Mouse (Mus musculus): Measurements from ENCODE around the gene Rpgrip1. TPM values are rescaled to one million over a fixed set of nuclear protein-coding genes. Genes with fewer than 3 reads are reported as not detected.

Gene Rpgrip1
- total RNA-seq, 1 experiment from 2014 or later = 18.8 TPM

DNA sequence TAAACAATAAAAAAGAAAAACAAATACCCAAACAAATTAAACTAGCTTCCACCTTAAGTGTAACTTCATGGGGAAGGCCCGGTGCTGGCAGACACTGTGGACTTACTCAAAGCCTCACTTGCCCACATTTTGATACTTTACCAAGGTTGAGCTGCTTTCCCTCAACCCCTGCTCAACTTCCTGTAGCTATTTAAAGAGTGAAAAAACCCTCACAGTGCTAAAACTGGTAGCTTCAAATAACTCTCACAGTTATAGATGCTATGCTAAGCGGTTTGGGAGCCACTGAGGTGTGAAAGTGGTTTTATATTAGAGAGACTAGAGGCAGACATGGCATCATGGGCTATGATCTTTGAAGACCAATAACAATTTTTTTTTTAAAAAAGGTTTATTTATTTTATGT is 56.1 kb downstream of the Rpgrip1 start:
- no peak for ATAC-seq (replicated peaks in 1 of 2; ENCODE audit: insufficient read depth in 1 of 2, low FRiP score in 2 of 2, low TSS enrichment in 1 of 2, low read depth in 1 of 2, poor library complexity in 2 of 2, severe bottlenecking in 2 of 2)

DNA sequence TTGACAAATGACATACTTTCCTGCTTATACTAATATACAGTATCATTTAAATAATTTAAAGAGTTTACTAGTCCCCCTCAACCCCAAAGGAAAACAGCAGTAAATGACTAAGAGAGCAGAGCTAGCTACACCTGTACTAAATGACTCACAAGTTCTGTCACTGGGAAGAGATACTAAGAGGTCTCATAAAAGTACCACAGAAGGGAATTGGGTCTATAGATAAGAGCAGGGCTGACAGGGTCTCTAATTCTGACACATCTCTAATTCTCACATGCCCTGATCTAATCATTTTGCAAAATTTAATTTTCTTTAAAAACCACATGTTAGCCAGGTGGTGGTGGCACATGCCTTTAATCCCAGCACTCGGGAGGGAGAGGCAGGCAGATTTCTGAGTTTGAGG is 78.3 kb downstream of the Rpgrip1 start:
- no peak for ATAC-seq (replicated peaks in 1 of 2; ENCODE audit: insufficient read depth in 1 of 2, low FRiP score in 2 of 2, low TSS enrichment in 1 of 2, low read depth in 1 of 2, poor library complexity in 2 of 2, severe bottlenecking in 2 of 2)

DNA sequence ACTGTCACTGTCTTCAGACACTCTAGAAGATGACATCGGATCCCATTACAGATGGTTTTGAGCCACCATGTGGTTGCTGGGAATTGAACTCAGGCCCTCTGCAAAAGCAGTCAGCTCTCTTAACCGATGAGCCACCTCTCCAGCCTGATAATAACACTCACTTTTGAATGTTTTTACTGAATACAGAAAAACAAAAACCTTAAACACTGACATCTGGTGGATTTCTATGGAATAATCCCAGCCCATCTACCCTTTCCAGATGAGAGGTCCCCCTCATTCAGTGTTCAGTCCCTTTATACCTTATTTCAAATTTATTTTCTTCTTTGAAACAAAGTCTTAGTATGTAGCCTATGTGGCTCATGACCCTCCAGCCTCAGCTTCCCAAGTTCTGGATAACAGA is 79.0 kb downstream of the Rpgrip1 start:
- no peak for ATAC-seq (replicated peaks in 1 of 2; ENCODE audit: insufficient read depth in 1 of 2, low FRiP score in 2 of 2, low TSS enrichment in 1 of 2, low read depth in 1 of 2, poor library complexity in 2 of 2, severe bottlenecking in 2 of 2)

DNA sequence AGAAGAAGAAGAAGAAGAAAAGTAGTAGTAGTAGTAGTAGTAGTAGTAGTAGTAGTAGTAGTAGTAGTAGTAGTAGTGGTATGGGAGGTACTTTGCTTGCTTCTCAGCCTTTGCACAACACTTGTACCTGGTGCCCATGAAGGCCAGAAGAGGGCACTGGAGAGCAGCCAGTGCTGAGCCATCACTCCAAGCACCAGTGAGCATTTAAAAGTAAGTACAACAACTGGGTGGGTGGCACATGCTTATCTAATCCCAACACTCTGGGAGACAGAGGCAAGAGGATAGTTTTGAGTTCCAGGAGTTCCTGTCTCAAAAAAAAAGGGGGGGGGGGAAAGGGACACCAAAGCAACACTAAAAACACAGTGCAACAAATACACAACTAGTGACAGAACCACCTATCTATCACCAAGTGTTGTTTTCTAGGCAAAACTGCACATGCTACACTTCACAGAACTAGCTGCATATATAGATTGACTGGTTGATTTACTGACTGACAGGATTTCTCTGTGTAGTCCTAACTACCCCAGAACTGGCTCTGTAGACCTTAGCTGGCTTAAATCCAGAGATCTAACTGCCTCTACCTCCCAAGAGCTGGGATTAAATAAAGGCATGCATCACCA is 80.3 kb downstream of the Rpgrip1 start:
- ATAC-seq (replicated peaks in 1 of 2; ENCODE audit: insufficient read depth in 1 of 2, low FRiP score in 2 of 2, low TSS enrichment in 1 of 2, low read depth in 1 of 2, poor library complexity in 2 of 2, severe bottlenecking in 2 of 2) = peak; percentile 81 to 82

DNA sequence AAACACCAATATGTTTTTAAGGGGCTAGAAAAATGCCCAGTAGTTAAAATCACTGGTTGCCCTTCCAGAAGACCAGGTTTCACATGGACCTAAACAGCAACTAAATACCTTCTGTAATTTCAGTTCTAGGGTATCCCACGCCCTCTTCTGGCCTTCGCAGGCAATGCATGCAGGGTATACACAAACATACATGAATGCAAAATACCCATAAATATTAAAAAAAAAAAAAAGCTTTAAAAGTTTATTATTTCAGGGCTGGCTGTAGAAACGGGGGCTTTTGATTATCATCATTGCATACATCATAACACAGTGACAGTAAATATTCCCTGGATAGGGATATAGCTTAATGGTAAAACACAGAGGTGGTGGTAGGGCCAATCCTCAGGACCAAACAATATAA is 85.2 kb downstream of the Rpgrip1 start:
- no peak for ATAC-seq (replicated peaks in 1 of 2; ENCODE audit: insufficient read depth in 1 of 2, low FRiP score in 2 of 2, low TSS enrichment in 1 of 2, low read depth in 1 of 2, poor library complexity in 2 of 2, severe bottlenecking in 2 of 2)

DNA sequence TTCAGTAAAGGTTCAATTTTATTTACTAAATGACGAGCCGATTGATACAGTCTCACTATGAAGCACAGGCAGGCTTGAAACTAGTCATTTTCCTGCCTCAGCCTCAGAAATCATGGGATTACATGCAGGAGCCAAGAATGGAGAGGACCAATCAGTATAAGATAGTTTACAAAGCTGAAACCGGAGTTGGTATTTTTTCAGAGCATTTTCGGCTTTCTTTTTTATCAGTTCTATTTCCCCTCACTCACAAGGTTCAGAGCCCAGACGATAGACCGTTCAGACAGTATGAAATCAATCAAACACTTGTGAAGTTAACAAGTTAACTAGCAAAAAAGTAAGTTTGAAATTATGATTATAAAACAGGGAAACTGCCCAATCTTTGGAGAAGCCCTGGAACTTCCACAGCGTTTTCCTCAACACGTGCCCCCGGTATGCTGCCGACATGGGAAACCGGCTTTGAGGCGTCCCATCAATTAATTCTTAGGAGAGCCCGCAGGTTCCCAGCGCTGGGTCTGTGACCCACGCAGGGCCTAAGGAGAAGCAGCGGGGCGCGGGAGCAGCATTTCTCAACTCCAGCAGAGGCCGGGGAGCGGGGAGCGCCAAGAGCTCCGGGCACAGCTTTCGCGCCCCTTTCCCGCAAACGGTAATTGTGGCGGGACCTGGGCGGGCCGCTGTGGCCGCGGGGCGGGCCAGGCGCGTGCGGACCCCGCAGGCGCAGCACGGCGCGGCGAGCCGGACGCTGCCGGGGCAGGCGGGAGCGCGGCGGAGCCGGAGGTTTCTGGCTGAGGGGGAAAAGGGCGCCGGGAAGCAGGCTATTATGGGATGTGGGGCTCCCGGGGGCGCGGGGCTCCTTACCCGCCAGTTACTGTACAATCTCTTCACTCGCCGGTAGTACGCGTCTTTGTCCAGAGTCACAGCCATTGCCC is 86.0 kb downstream of the Rpgrip1 start:
- no peak for ATAC-seq (replicated peaks in 1 of 2; ENCODE audit: insufficient read depth in 1 of 2, low FRiP score in 2 of 2, low TSS enrichment in 1 of 2, low read depth in 1 of 2, poor library complexity in 2 of 2, severe bottlenecking in 2 of 2)

DNA sequence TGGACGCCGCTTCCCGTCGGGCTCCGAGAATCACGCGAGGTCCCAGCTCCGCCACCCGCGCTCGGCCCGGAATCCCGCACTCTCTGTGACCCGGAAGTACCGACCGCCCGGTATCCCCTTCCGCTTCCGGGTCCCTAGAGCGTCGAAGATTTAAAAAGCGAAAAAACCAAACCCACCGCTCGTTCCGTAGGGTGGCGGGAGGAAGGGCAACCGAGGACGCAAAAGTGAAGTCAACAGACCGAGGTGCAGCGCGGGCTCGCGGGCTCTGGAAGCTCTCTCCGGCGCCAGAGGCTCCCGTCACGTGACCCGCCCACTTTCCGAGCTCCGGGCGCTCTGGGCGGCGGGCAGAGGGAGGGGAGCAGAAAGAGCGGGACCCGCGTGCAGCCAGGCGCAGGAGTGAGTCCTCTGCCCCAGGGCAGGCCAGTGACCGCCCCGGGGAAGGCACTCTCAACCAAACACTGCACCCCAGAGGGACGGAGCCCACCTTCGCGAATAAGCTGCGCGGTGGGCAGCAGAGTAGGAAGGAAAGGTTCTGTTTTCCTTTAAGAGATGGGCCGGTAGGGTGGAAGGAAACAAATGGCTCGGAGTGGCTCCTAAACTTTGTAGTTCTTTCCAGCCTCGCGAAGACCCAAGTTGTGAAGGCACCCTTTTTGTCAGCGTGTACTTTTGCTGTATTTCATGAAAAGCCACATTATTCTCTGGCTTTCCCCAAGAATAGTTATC is 86.8 kb downstream of the Rpgrip1 start, which contains the start of gene Supt16:
Gene Supt16, minus strand, starts transcription at position 261 of the 723 bp plus-strand sequence.
- ATAC-seq (replicated peaks in 1 of 2; ENCODE audit: insufficient read depth in 1 of 2, low FRiP score in 2 of 2, low TSS enrichment in 1 of 2, low read depth in 1 of 2, poor library complexity in 2 of 2, severe bottlenecking in 2 of 2) = peak; percentile 86 to 89

DNA sequence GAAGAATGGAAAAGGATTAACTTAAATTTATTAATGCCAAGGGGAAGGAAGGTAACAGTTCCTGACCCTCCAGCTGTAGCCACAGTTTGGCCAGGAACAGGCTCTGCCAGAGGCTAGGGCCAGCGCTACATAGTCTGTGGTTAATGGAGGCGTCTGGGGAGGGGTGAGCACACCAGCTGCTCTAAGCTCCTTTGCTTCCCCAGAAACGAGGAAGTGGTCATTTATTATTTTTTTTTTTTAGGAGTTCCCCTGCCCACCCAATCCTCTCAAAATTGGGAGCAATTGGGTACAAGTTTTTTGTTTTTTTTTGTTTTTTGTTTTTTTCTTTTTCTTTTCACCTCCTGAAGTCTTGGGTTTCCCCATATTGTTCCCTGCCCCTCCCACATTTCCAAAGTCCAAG is 87.6 kb downstream of the Rpgrip1 start:
- ATAC-seq (replicated peaks in 1 of 2; ENCODE audit: insufficient read depth in 1 of 2, low FRiP score in 2 of 2, low TSS enrichment in 1 of 2, low read depth in 1 of 2, poor library complexity in 2 of 2, severe bottlenecking in 2 of 2) = peak in 1 of 2 experiments; percentile 36; a peak in 1 of 4 replicates

DNA sequence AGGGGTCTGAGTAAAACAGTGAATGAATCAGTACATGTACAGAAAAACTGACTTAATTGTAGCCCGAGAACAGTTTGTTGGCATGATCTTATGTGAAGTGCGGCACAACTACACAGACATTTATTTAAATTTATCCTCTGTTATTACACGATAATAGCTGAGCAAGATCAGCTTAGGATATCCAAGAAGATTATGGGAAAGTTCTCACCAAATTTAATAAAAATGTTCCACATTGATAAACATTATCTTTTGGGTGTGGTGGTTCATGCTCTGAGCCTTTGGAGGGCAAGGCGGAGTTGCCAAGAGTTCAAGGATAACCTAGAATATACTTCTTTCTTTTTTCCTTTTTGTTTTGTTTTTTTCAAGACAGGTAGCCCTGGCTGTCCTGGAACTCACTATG is 88.9 kb downstream of the Rpgrip1 start:
- no peak for ATAC-seq (replicated peaks in 1 of 2; ENCODE audit: insufficient read depth in 1 of 2, low FRiP score in 2 of 2, low TSS enrichment in 1 of 2, low read depth in 1 of 2, poor library complexity in 2 of 2, severe bottlenecking in 2 of 2)

Other genes starting within 250 kb of the Rpgrip1 start
- gene Mettl17, start 225.9 kb upstream of the Rpgrip1 start, total RNA-seq (2017) = 16.8 and 25.1 TPM in 2 replicates
- gene Slc39a2, start 217.8 kb upstream of the Rpgrip1 start, total RNA-seq (2017) = not detected in 2 replicates
- 4.1 and 8.0 TPM in 2 replicates for gene Ndrg2, start 196.5 kb upstream of the Rpgrip1 start, total RNA-seq (2017)
- gene Tppp2, start 192.3 kb upstream of the Rpgrip1 start, total RNA-seq (2017) = not detected in 2 replicates
- not detected in 2 replicates for gene Rnase13, start 187.9 kb upstream of the Rpgrip1 start, total RNA-seq (2017)
- gene Arhgef40, start 126.0 kb upstream of the Rpgrip1 start, total RNA-seq (2017) = 28.4 and 44.7 TPM in 2 replicates
- gene Tmem253, start 95.0 kb upstream of the Rpgrip1 start, total RNA-seq (2017) = not detected in 2 replicates
- 15.8 TPM in 2 replicates for gene Zfp219, start 90.0 kb upstream of the Rpgrip1 start, total RNA-seq (2017)
- gene Olfr221, start 68.2 kb upstream of the Rpgrip1 start, total RNA-seq (2017) = not detected in 2 replicates
- 549 and 665 TPM in 2 replicates for gene Hnrnpc, start 6.7 kb upstream of the Rpgrip1 start, total RNA-seq (2017)
- 191 and 251 TPM in 2 replicates for gene Supt16, start 86.7 kb downstream of the Rpgrip1 start, total RNA-seq (2017)
- gene Chd8, start 147.1 kb downstream of the Rpgrip1 start, total RNA-seq (2017) = 78.1 and 88.8 TPM in 2 replicates
- gene Tox4, start 168.4 kb downstream of the Rpgrip1 start, total RNA-seq (2017) = 55.6 and 59.0 TPM in 2 replicates
- gene Rab2b, start 168.8 kb downstream of the Rpgrip1 start, total RNA-seq (2017) = 12.7 and 14.1 TPM in 2 replicates
- gene Mettl3, start 194.4 kb downstream of the Rpgrip1 start, total RNA-seq (2017) = 60.1 and 97.6 TPM in 2 replicates
- 3.4 and 6.2 TPM in 2 replicates for gene Sall2, start 218.1 kb downstream of the Rpgrip1 start, total RNA-seq (2017)
- not detected in 2 replicates for gene Olfr1513, start 245.7 kb downstream of the Rpgrip1 start, total RNA-seq (2017)

Data from hematopoietic stem cell, adult 5-6 weeks (primary cell).